Mouse (Mus musculus): ENCODE results near the gene Scfd1. TPM values are rescaled to one million over a fixed set of nuclear protein-coding genes. Genes with fewer than 3 reads are reported as not detected.

Scfd1 gene
- total and polyA plus RNA-seq, 2 experiments: 7.1 to 75.8 TPM

- Histone ChIP-seq H3K27me3 (ENCODE audit: control insufficient read depth, insufficient read depth, low read length) (no peaks in the 10 kb centered on the region), H3K79me2 (ENCODE audit: control insufficient read depth, insufficient read depth, low read length) (no peaks in the 10 kb centered on the region), H3K4me1 (ENCODE audit: control insufficient read depth, insufficient read depth, low read length) (no peaks in the 10 kb centered on the region), H3K4me3 (ENCODE audit: insufficient read depth, low read depth, low read length) (no peak overlapping the region), H3K27ac (replicated peaks; ENCODE audit: insufficient read depth, low read depth, low read length) (no peak overlapping the region), H3K9ac (ENCODE audit: low read depth, low read length) (no peak overlapping the region), H3K36me3 (ENCODE audit: control insufficient read depth, insufficient read depth, low read length) (peaks cover 27% of the 10 kb centered on the region)
- DNase-seq (ENCODE audit: extremely low read depth, low read depth, low spot score): no peak
- WGBS: 75% methylated on average over 8 of the region's 8 CpGs
- TF ChIP-seq POLR2A (IDR thresholded peaks at IDR 0.05; ENCODE audit: extremely low read depth, insufficient read depth, low read length): no peak
- no peak for TF ChIP-seq CTCF (IDR thresholded peaks at IDR 0.05; ENCODE audit: low read depth, low read length)
These were observed 22.0 kb upstream of the Scfd1 start for GRCm38 (mm10) chr12:51355296-51355695.

DNA sequence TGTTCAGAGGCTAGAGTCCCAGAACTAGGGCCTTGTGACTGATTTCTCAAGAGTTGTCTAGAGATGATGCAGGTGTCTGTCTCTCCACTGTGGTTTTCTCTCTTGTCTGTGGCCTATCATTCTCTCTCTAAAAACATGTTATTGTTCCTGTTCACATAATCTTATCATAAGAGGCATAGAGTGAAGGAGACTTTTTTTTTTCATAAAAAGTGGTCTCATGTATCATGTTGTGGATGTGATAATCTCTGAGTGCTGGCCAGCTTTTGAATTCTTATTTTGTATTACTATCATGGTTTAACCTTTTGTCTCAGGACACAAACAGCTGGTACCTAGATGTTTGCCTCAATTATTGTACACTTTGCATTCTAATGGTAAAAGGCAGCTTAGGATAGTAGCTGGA is 16.0 kb upstream of the Scfd1 start:
- Histone ChIP-seq H3K4me1 (ENCODE audit: control insufficient read depth, insufficient read depth, low read length) (no peaks in the 10 kb centered on the region), H3K27ac (replicated peaks; ENCODE audit: insufficient read depth, low read depth, low read length) (no peak overlapping the region), H3K36me3 (ENCODE audit: control insufficient read depth, insufficient read depth, low read length) (peaks cover 40% of the 10 kb centered on the region), H3K9ac (ENCODE audit: low read depth, low read length) (no peak overlapping the region), H3K79me2 (ENCODE audit: control insufficient read depth, insufficient read depth, low read length) (no peaks in the 10 kb centered on the region), H3K4me3 (ENCODE audit: insufficient read depth, low read depth, low read length) (no peak overlapping the region), H3K27me3 (ENCODE audit: control insufficient read depth, insufficient read depth, low read length) (no peaks in the 10 kb centered on the region)
- no peak for DNase-seq (ENCODE audit: extremely low read depth, low read depth, low spot score)
- TF ChIP-seq POLR2A (IDR thresholded peaks at IDR 0.05; ENCODE audit: extremely low read depth, insufficient read depth, low read length): no peak
- TF ChIP-seq CTCF (IDR thresholded peaks at IDR 0.05; ENCODE audit: low read depth, low read length): no peak

DNA sequence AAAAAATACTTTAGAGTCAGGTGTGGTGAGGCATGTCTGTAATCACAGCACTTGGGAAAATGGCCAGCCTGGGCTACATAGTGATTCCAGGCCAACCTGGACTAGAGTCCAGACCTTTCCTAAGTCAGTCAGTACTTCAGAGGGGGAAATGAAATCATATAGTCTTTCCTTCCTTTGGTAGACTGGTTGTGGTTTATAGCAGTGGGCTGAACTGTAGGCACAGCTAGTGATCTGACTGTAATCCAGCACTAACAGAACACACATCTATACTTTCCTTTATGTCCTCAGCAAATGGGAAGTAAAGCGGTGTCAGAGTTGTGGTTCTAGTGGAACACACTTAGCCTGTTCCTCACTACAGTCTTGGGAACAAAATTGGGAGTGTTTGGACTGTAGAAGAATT is 14.4 kb upstream of the Scfd1 start:
- peaks cover 35% of the 10 kb centered on the region for H3K36me3 ChIP-seq (ENCODE audit: control insufficient read depth, insufficient read depth, low read length)
- no peak overlapping the region for H3K27ac ChIP-seq (replicated peaks; ENCODE audit: insufficient read depth, low read depth, low read length)
- no peak overlapping the region for H3K9ac ChIP-seq (ENCODE audit: low read depth, low read length)
- H3K4me1 ChIP-seq (ENCODE audit: control insufficient read depth, insufficient read depth, low read length): no peaks in the 10 kb centered on the region
- 100% methylated on average over 1 of the region's 1 CpGs for WGBS
- DNase-seq (ENCODE audit: extremely low read depth, low read depth, low spot score): no peak
- H3K4me3 ChIP-seq (ENCODE audit: insufficient read depth, low read depth, low read length): no peak overlapping the region
- no peaks in the 10 kb centered on the region for H3K27me3 ChIP-seq (ENCODE audit: control insufficient read depth, insufficient read depth, low read length)
- TF ChIP-seq POLR2A (IDR thresholded peaks at IDR 0.05; ENCODE audit: extremely low read depth, insufficient read depth, low read length): no peak
- TF ChIP-seq CTCF (IDR thresholded peaks at IDR 0.05; ENCODE audit: low read depth, low read length): no peak
- no peaks in the 10 kb centered on the region for H3K79me2 ChIP-seq (ENCODE audit: control insufficient read depth, insufficient read depth, low read length)

- DNase-seq (ENCODE audit: extremely low read depth, low read depth, low spot score): no peak
- WGBS: 97% methylated on average over 3 of the region's 3 CpGs
- Histone ChIP-seq H3K4me1 (ENCODE audit: control insufficient read depth, insufficient read depth, low read length) (no peaks in the 10 kb centered on the region), H3K9ac (ENCODE audit: low read depth, low read length) (no peak overlapping the region), H3K79me2 (ENCODE audit: control insufficient read depth, insufficient read depth, low read length) (no peaks in the 10 kb centered on the region), H3K36me3 (ENCODE audit: control insufficient read depth, insufficient read depth, low read length) (peaks cover 11% of the 10 kb centered on the region), H3K4me3 (ENCODE audit: insufficient read depth, low read depth, low read length) (no peak overlapping the region), H3K27me3 (ENCODE audit: control insufficient read depth, insufficient read depth, low read length) (no peaks in the 10 kb centered on the region), H3K27ac (replicated peaks; ENCODE audit: insufficient read depth, low read depth, low read length) (no peak overlapping the region)
- TF ChIP-seq POLR2A (IDR thresholded peaks at IDR 0.05; ENCODE audit: extremely low read depth, insufficient read depth, low read length) (no peak), CTCF (IDR thresholded peaks at IDR 0.05; ENCODE audit: low read depth, low read length) (no peak)
These were observed 8.8 kb upstream of the Scfd1 start for GRCm38 (mm10) chr12:51368504-51368903.

GRCm38 (mm10) chr12:51377888-51378190 is 529 bp downstream of the Scfd1 start:
- Histone ChIP-seq H3K36me3 (ENCODE audit: control insufficient read depth, insufficient read depth, low read length) (peaks cover 11% of the 10 kb centered on the region), H3K79me2 (ENCODE audit: control insufficient read depth, insufficient read depth, low read length) (peaks cover 2% of the 10 kb centered on the region; the same call in 1 of the 2 replicates), H3K9ac (ENCODE audit: low read depth, low read length) (peak overlapping the region; percentile 99), H3K27ac (replicated peaks; ENCODE audit: insufficient read depth, low read depth, low read length) (peak overlapping the region; percentile 96), H3K4me1 (ENCODE audit: control insufficient read depth, insufficient read depth, low read length) (no peaks in the 10 kb centered on the region), H3K4me3 (ENCODE audit: insufficient read depth, low read depth, low read length) (peak overlapping the region; percentile 85), H3K27me3 (ENCODE audit: control insufficient read depth, insufficient read depth, low read length) (no peaks in the 10 kb centered on the region)
- no peak for DNase-seq (ENCODE audit: extremely low read depth, low read depth, low spot score)
- TF ChIP-seq POLR2A (IDR thresholded peaks at IDR 0.05; ENCODE audit: extremely low read depth, insufficient read depth, low read length): no peak
- TF ChIP-seq CTCF (IDR thresholded peaks at IDR 0.05; ENCODE audit: low read depth, low read length): no peak
- WGBS: 4% methylated on average over 6 of the region's 6 CpGs

- no peak for DNase-seq (ENCODE audit: extremely low read depth, low read depth, low spot score)
- no peaks in the 10 kb centered on the region; the same call in 1 of the 2 replicates for H3K79me2 ChIP-seq (ENCODE audit: control insufficient read depth, insufficient read depth, low read length)
- no peak overlapping the region for H3K4me3 ChIP-seq (ENCODE audit: insufficient read depth, low read depth, low read length)
- H3K9ac ChIP-seq (ENCODE audit: low read depth, low read length): no peak overlapping the region
- peaks cover 68% of the 10 kb centered on the region for H3K36me3 ChIP-seq (ENCODE audit: control insufficient read depth, insufficient read depth, low read length)
- no peak overlapping the region for H3K27ac ChIP-seq (replicated peaks; ENCODE audit: insufficient read depth, low read depth, low read length)
- TF ChIP-seq POLR2A (IDR thresholded peaks at IDR 0.05; ENCODE audit: extremely low read depth, insufficient read depth, low read length) (no peak), CTCF (IDR thresholded peaks at IDR 0.05; ENCODE audit: low read depth, low read length) (no peak)
- 84% methylated on average over 6 of the region's 6 CpGs for WGBS
- H3K4me1 ChIP-seq (ENCODE audit: control insufficient read depth, insufficient read depth, low read length): no peaks in the 10 kb centered on the region
- no peaks in the 10 kb centered on the region for H3K27me3 ChIP-seq (ENCODE audit: control insufficient read depth, insufficient read depth, low read length)
These were observed 22.6 kb downstream of the Scfd1 start for GRCm38 (mm10) chr12:51399871-51400270.
